Mouse (Mus musculus): ENCODE data around the gene Mvb12b.

DNA sequence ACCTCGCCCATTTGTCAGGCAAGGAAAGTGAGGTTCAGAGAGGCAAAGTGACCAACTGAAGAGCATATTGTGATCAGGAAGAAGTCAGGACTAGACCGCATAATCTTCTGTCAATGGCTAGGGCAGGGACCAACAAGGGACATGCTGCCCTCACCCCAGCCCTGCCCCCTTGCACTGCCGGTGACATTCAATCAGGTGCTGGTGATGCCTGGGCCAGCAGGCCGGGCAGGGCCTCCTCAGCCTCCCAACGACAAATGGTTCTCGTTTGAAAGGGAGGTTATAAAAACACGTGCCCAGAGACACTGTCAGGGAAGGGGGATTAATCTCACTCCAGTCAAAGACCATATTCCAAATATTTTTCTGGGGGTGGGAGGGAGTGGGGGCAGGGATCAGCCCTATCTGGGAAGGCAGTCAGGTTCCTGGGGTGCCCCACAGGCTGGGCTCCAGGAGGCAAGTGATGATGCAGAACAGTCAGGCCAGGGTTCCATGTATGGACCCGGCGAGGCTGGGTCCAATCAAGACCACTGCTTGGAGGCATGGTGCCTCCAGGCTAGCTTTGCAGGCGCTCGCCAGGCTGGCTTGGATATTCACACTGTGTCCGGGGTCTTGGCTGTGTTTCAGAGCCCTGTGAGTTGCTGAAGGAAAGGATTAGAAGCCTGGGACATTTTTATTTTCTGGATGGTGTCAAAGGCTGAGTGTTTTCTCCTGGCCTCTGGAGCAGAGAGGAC is 168.2 kb downstream of the Mvb12b start:
- no peak for TF ChIP-seq CTCF (IDR thresholded peaks at IDR 0.05; ENCODE audit: low read depth)
- TF ChIP-seq EP300 (IDR thresholded peaks at IDR 0.05; ENCODE audit: low read depth) = no peak
